Mouse (Mus musculus): ENCODE measurements around the gene Cbl. TPM values are rescaled to one million over a fixed set of nuclear protein-coding genes. Genes with fewer than 3 reads are reported as not detected.

Cbl gene
- 137 and 159 TPM in 2 replicates for total RNA-seq (2014; fragmentation: Nextera tagmentation)
- 23.6 and 25.5 TPM in 2 replicates for total RNA-seq (2017)
- polyA plus RNA-seq (2012) = 17.2 and 20.3 TPM in 2 replicates

GRCm38 (mm10) chr9:44233802-44234478 lies at the start of gene Cbl:
Gene Cbl (minus strand): TSS chr9:44234049.
- Histone ChIP-seq H3K36me3 (replicated peaks) (peaks cover 20% of the 10 kb centered on the region), H3K4me3 (ENCODE audit: low read depth, low read length) (peak within 1 kb of the TSS; percentile 93), H3K4me1 (ENCODE audit: insufficient read depth, low read depth, low read length) (peaks cover 41% of the 10 kb centered on the region), H3K27me3 (ENCODE audit: insufficient read depth, low read length) (no peaks in the 10 kb centered on the region), H3K9me3 (replicated peaks) (no peaks in the 10 kb centered on the region)
- peak; percentile 76 for TF ChIP-seq CTCF (IDR thresholded peaks at IDR 0.05; ENCODE audit: low read depth, low read length)
- no peak for TF ChIP-seq TAL1 (conservative IDR thresholded peaks at IDR 0.05; ENCODE audit: low read depth, low read length)
- peak; percentile 89 for ATAC-seq (ENCODE audit: extremely low read depth, insufficient number of reproducible peaks, low FRiP score, poor library complexity, severe bottlenecking)
- peak; percentile 89 for DNase-seq (ENCODE audit: low spot score)

GRCm38 (mm10) chr9:44283183-44283582 lies 49.3 kb upstream of the Cbl start:
- peaks cover 62% of the 10 kb centered on the region for H3K4me1 ChIP-seq (ENCODE audit: insufficient read depth, low read depth, low read length)
- no peaks in the 10 kb centered on the region for H3K9me3 ChIP-seq (replicated peaks)
- DNase-seq (ENCODE audit: low spot score) (no peak), ATAC-seq (ENCODE audit: extremely low read depth, insufficient number of reproducible peaks, low FRiP score, poor library complexity, severe bottlenecking) (no peak)
- TF ChIP-seq POLR2AphosphoS5 (IDR thresholded peaks at IDR 0.05; ENCODE audit: insufficient replicate concordance, low read depth, low read length) = no peak
- TF ChIP-seq GATA2 (IDR thresholded peaks at IDR 0.05; ENCODE audit: borderline replicate concordance, low read depth, low read length) = no peak
- no peak for TF ChIP-seq TAL1 (conservative IDR thresholded peaks at IDR 0.05; ENCODE audit: low read depth, low read length)
- no peak for TF ChIP-seq CTCF (IDR thresholded peaks at IDR 0.05; ENCODE audit: low read depth, low read length)
- TF ChIP-seq GATA1 (IDR thresholded peaks at IDR 0.05; ENCODE audit: borderline replicate concordance, low read length) = no peak
- H3K36me3 ChIP-seq (replicated peaks) = peaks cover 72% of the 10 kb centered on the region
- H3K27me3 ChIP-seq (ENCODE audit: insufficient read depth, low read length) = no peaks in the 10 kb centered on the region
- no peak overlapping the region for H3K4me3 ChIP-seq (ENCODE audit: low read depth, low read length)

- no peak for TF ChIP-seq POLR2AphosphoS5 (IDR thresholded peaks at IDR 0.05; ENCODE audit: insufficient replicate concordance, low read depth, low read length)
- ATAC-seq (ENCODE audit: extremely low read depth, insufficient number of reproducible peaks, low FRiP score, poor library complexity, severe bottlenecking) (no peak), DNase-seq (ENCODE audit: low spot score) (no peak)
- H3K4me3 ChIP-seq (ENCODE audit: low read depth, low read length) = no peak overlapping the region
- H3K36me3 ChIP-seq (replicated peaks) = peaks cover 27% of the 10 kb centered on the region
- H3K27me3 ChIP-seq (ENCODE audit: insufficient read depth, low read length) = peaks cover 3% of the 10 kb centered on the region
- peaks cover 2% of the 10 kb centered on the region; the same call in 1 of the 2 replicates for H3K9me3 ChIP-seq (replicated peaks)
- peaks cover 12% of the 10 kb centered on the region; the same call in 1 of the 2 replicates for H3K4me1 ChIP-seq (ENCODE audit: insufficient read depth, low read depth, low read length)
Observed at GRCm38 (mm10) chr9:44269973-44270372, 36.1 kb upstream of the Cbl start.

- H3K4me3 ChIP-seq (ENCODE audit: low read depth, low read length) = no peak overlapping the region
- TF ChIP-seq CTCF (IDR thresholded peaks at IDR 0.05; ENCODE audit: low read depth, low read length) (peak; percentile 42; the same call in 1 of the 2 replicates), GATA2 (IDR thresholded peaks at IDR 0.05; ENCODE audit: borderline replicate concordance, low read depth, low read length) (no peak), TAL1 (conservative IDR thresholded peaks at IDR 0.05; ENCODE audit: low read depth, low read length) (no peak), POLR2AphosphoS5 (IDR thresholded peaks at IDR 0.05; ENCODE audit: insufficient replicate concordance, low read depth, low read length) (no peak), GATA1 (IDR thresholded peaks at IDR 0.05; ENCODE audit: borderline replicate concordance, low read length) (no peak)
- peaks cover 11% of the 10 kb centered on the region; the same call in 1 of the 2 replicates for H3K4me1 ChIP-seq (ENCODE audit: insufficient read depth, low read depth, low read length)
- DNase-seq (ENCODE audit: low spot score) = no peak
- H3K27me3 ChIP-seq (ENCODE audit: insufficient read depth, low read length) = peaks cover 11% of the 10 kb centered on the region
- ATAC-seq (ENCODE audit: extremely low read depth, insufficient number of reproducible peaks, low FRiP score, poor library complexity, severe bottlenecking) = no peak
- peaks cover 18% of the 10 kb centered on the region for H3K36me3 ChIP-seq (replicated peaks)
- H3K9me3 ChIP-seq (replicated peaks) = peaks cover 2% of the 10 kb centered on the region; the same call in 1 of the 2 replicates
Observed at GRCm38 (mm10) chr9:44269077-44269476, 35.2 kb upstream of the Cbl start.

GRCm38 (mm10) chr9:44268432-44268831 lies 34.6 kb upstream of the Cbl start, which contains the start of gene Nlrx1:
Gene Nlrx1 (minus strand): TSS chr9:44268599.
- peaks cover 2% of the 10 kb centered on the region; the same call in 1 of the 2 replicates for H3K9me3 ChIP-seq (replicated peaks)
- no peak for ATAC-seq (ENCODE audit: extremely low read depth, insufficient number of reproducible peaks, low FRiP score, poor library complexity, severe bottlenecking)
- no peak for DNase-seq (ENCODE audit: low spot score)
- peaks cover 11% of the 10 kb centered on the region; the same call in 1 of the 2 replicates for H3K4me1 ChIP-seq (ENCODE audit: insufficient read depth, low read depth, low read length)
- H3K27me3 ChIP-seq (ENCODE audit: insufficient read depth, low read length) = peaks cover 18% of the 10 kb centered on the region
- H3K4me3 ChIP-seq (ENCODE audit: low read depth, low read length) = no peak within 1 kb of the TSS
- peaks cover 12% of the 10 kb centered on the region for H3K36me3 ChIP-seq (replicated peaks)
- TF ChIP-seq GATA2 (IDR thresholded peaks at IDR 0.05; ENCODE audit: borderline replicate concordance, low read depth, low read length) (no peak), CTCF (IDR thresholded peaks at IDR 0.05; ENCODE audit: low read depth, low read length) (no peak), TAL1 (conservative IDR thresholded peaks at IDR 0.05; ENCODE audit: low read depth, low read length) (no peak), GATA1 (IDR thresholded peaks at IDR 0.05; ENCODE audit: borderline replicate concordance, low read length) (no peak), POLR2AphosphoS5 (IDR thresholded peaks at IDR 0.05; ENCODE audit: insufficient replicate concordance, low read depth, low read length) (no peak)

GRCm38 (mm10) chr9:44268027-44268360 lies 34.1 kb upstream of the Cbl start:
- peaks cover 7% of the 10 kb centered on the region for H3K36me3 ChIP-seq (replicated peaks)
- no peak for DNase-seq (ENCODE audit: low spot score)
- peaks cover 19% of the 10 kb centered on the region for H3K27me3 ChIP-seq (ENCODE audit: insufficient read depth, low read length)
- peaks cover 2% of the 10 kb centered on the region; the same call in 1 of the 2 replicates for H3K9me3 ChIP-seq (replicated peaks)
- peaks cover 11% of the 10 kb centered on the region; the same call in 1 of the 2 replicates for H3K4me1 ChIP-seq (ENCODE audit: insufficient read depth, low read depth, low read length)
- no peak for TF ChIP-seq GATA1 (IDR thresholded peaks at IDR 0.05; ENCODE audit: borderline replicate concordance, low read length)
- no peak for TF ChIP-seq CTCF (IDR thresholded peaks at IDR 0.05; ENCODE audit: low read depth, low read length)
- TF ChIP-seq GATA2 (IDR thresholded peaks at IDR 0.05; ENCODE audit: borderline replicate concordance, low read depth, low read length) = no peak
- no peak for TF ChIP-seq TAL1 (conservative IDR thresholded peaks at IDR 0.05; ENCODE audit: low read depth, low read length)
- no peak for TF ChIP-seq POLR2AphosphoS5 (IDR thresholded peaks at IDR 0.05; ENCODE audit: insufficient replicate concordance, low read depth, low read length)
- ATAC-seq (ENCODE audit: extremely low read depth, insufficient number of reproducible peaks, low FRiP score, poor library complexity, severe bottlenecking) = no peak
- H3K4me3 ChIP-seq (ENCODE audit: low read depth, low read length) = no peak overlapping the region
